Mouse (Mus musculus) small intestine, adult 2 months (tissue): Measurements from ENCODE around the gene Muc1.

Experiments
- CTCF ChIP-seq: fragments of 200-500 bp; IDR thresholded peaks from 2 replicates; pipeline ENCODE4 v1.5.1; 2012; ENCODE audit warnings: low read depth, mild to moderate bottlenecking, control low read depth, inconsistent platforms, low read length, moderate library complexity, mixed read lengths; ENCODE audit not compliant: insufficient replicate concordance, insufficient read length; ENCODE audit errors: extremely low read depth
- POLR2A ChIP-seq: fragments of 200-500 bp; IDR thresholded peaks from 2 replicates; pipeline ENCODE4 v1.6.1; 2012; ENCODE audit warnings: low read depth, mild to moderate bottlenecking, control low read depth, inconsistent platforms, low read length, moderate library complexity

DNA sequence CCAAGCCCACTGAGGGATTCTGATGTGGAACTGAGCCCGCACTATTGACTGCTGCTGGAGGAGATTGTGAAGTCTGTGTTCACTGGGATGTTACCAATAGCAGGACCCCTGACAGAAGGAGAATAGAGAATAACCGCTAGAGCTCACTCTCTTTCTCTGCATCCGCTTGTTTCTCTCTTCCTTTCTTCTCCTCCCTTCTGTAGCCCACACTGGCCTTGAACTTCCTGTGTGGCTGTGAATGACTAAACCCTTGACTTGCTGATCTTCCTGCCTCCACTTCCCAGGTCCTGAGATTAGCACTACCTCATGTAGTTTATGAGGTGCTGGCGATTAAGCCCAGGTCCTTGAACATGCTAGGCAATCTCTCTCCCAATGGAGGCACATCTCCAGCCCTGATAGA is 18.6 kb downstream of the Muc1 start:
- no peak for TF ChIP-seq CTCF
- TF ChIP-seq POLR2A = no peak
